Mouse (Mus musculus) fibroblast of lung, adult 2 months (primary cell): Measurements from ENCODE around the gene Mpeg1.

Experiments used
- DNase-seq: peaks from one replicate; pipeline ENCODE4 v3.0.0-alpha.2; 2011; ENCODE audit warnings: low read depth

Mpeg1 gene

GRCm38 (mm10) chr19:12493453-12494186, 33.0 kb downstream of the Mpeg1 start:
- no peak for DNase-seq

- DNase-seq: no peak
Observed at GRCm38 (mm10) chr19:12494187-12494458, 33.5 kb downstream of the Mpeg1 start.

GRCm38 (mm10) chr19:12494972-12495535, 34.5 kb downstream of the Mpeg1 start:
- no peak for DNase-seq

- no peak for DNase-seq
Observed at GRCm38 (mm10) chr19:12496241-12496640, 35.7 kb downstream of the Mpeg1 start.

DNA sequence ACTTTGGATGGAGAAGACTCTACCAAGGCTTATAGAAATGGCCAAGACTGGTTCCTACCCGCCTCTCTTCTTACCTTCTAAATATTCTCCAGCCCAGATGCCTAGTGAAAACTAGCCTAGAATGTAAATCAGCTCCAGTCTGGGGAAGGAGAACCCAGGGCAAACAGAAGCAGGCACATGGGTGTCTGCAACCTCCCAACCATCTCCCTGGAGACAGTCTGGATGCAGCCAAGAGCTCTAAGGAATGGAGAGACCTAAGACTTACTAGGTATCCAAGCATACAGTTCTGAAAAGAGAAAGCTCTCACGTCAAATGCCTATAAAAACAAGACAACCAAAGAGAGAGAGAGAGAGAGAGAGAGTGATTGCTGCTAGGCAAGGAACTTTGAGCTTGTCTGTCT, 37.3 kb downstream of the Mpeg1 start:
- DNase-seq: no peak

DNA sequence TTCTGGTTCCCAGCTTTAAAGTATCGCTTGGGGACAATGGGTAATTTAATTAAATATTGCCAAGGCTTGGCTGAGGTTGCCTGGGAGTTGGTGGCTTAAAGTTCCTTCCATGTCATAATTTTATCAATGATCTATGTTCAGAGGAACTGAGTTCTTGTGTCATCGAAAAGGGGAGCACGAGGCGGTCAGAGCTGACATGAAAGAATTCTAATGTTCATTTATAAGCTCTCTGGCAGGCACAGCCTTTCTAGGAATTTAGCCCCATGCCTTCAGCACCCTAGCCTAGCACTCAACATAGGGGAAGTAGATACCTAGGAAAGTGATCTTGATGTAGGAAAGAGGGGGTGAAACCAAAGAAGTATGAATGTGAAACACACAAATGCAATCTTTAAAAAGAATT, 37.7 kb downstream of the Mpeg1 start:
- DNase-seq: no peak

DNA sequence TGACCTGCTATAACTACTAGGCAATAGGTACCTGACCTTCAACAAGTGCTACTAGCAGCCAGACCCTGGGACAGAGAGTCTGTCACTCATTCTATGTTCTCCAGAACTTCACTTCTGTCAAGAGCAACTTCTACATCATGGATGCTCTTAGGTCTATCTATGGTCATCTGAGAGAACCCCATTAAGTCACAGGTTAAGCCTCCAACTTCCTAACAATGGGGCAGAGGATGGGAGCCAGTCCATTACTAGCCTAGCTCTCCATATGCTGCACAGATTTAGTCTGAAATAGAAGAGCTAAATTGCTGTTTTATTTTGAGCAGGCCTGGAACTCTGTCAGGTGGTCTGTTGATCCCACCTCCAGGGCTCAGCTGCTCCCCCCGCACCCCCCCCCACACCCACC, 38.4 kb downstream of the Mpeg1 start:
- DNase-seq: no peak

DNA sequence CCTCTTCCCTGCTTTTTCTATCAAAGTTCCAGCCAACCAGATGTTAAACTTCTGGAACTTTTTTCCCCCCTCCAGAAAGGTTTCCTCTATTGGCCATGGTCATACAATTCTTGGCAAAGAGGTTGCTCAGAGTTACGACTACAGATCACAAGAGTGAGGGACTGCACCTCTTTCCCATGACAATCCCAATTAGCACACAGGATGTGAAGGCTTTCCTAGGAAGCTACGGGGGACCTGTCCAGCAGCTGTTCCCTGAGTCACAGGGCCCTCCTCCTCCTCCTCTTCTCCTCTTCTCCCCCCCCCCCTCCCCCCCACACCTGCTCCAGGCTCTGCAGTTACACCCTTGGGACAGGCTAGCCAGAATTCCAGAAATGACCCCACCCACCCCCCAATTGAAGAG, 38.9 kb downstream of the Mpeg1 start:
- DNase-seq: no peak

DNA sequence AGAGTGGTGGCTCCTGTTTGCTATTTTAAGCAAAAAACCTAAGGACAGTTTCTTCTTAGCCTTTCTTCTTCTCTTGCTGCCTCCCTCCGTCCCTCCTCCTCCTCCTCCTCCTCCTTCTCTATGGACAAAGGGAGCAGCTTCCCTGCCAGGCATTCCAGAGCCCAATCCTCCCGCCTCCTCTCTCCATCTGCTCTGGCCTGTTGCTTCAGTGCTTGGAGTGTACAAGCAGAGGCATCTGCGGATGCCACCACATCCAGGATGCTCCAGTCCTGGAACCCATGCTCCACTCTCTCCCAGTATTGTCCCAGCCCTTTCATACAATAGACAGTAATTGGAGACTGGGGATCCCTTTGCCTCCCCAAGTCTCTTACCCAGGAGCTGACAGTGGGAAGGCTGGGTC, 39.5 kb downstream of the Mpeg1 start:
- no peak for DNase-seq

DNA sequence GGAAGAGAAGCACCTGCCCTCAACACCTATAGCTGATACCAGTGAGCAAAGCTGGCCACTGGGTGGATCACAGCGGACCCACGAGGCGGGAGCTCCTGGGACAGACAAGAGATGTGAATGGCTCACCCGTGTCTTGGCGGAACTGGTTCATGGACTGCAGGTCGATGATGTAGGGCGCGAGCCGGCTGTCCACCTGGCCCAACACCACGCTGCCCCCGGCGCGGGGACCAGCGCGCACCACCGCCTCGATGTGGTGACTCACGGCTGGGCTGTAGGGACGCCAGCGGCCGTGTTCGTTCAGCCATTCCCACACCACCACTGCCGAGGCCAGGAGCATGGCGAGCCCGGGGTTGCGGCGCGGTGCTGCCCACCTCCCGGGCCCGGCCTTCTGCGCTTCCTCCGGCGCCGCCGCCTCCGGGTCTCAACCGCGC, 40.3 kb downstream of the Mpeg1 start:
- no peak for DNase-seq

GRCm38 (mm10) chr19:12501370-12502347, 41.1 kb downstream of the Mpeg1 start, which contains the start of gene Dtx4:
Gene Dtx4, minus strand, starts transcription at chr19:12501454.
- peak; percentile 80 for DNase-seq

GRCm38 (mm10) chr19:12502756-12503155, 42.2 kb downstream of the Mpeg1 start:
- DNase-seq: no peak

- DNase-seq: no peak
Observed at GRCm38 (mm10) chr19:12514621-12515020, 54.0 kb downstream of the Mpeg1 start.
